Mouse (Mus musculus) embryonic facial prominence, embryonic 15.5 days (tissue): ENCODE measurements around the gene Ifna7. TPM values are rescaled to one million over a fixed set of nuclear protein-coding genes. Genes with fewer than 3 reads are reported as not detected.
"Not testable (repeated sequence)": the region's sequence is repeated elsewhere in the genome, so short reads cannot be mapped to it uniquely, and the experiment has no call there.

Experiments used
- ATAC-seq: fragments of 200-750 bp; cut with Nextera tagmentation; 2 replicates; pipeline ENCODE4 v1.8.0; 2017; ENCODE audit warnings: low read depth, moderate TSS enrichment; ENCODE audit not compliant: insufficient number of reproducible peaks, low FRiP score, low TSS enrichment
- H3K27ac ChIP-seq: fragments of 300-500 bp; sonication (generic); replicated peaks from 2 replicates; pipeline ENCODE4 v1.5.1; 2015; ENCODE audit warnings: mild to moderate bottlenecking, inconsistent platforms
- H3K27me3 ChIP-seq: fragments of 300-500 bp; sonication (generic); 2 replicates; pipeline ENCODE4 v1.6.1; 2015; ENCODE audit warnings: inconsistent platforms
- H3K36me3 ChIP-seq: fragments of 300-500 bp; sonication (generic); 2 replicates; pipeline ENCODE4 v1.6.1; 2015; ENCODE audit warnings: mild to moderate bottlenecking, inconsistent platforms
- H3K4me1 ChIP-seq: fragments of 300-500 bp; sonication (generic); 2 replicates; pipeline ENCODE4 v1.6.1; 2015; ENCODE audit warnings: inconsistent platforms
- H3K4me2 ChIP-seq: fragments of 300-500 bp; sonication (generic); replicated peaks from 2 replicates; pipeline ENCODE4 v1.6.1; 2015; ENCODE audit warnings: mild to moderate bottlenecking, inconsistent platforms
- H3K4me3 ChIP-seq: fragments of 300-500 bp; sonication (generic); replicated peaks from 2 replicates; pipeline ENCODE4 v1.5.1; 2015; ENCODE audit warnings: mild to moderate bottlenecking, inconsistent platforms
- H3K9ac ChIP-seq: fragments of 300-500 bp; sonication (generic); 2 replicates; pipeline ENCODE4 v1.6.1; 2015; ENCODE audit warnings: inconsistent platforms
- H3K9me3 ChIP-seq: fragments of 300-500 bp; sonication (generic); replicated peaks from 2 replicates; pipeline ENCODE4 v1.6.1; 2016; ENCODE audit warnings: inconsistent platforms
- whole genome bisulfite sequencing: fragments of 180-500 bp; shearing (Covaris S2); methylation state at CpG from one replicate; pipeline ENCODE4 v1.1.7; 2015; 5-methylcytosine and 5-hydroxymethylcytosine counted together
- polyA plus RNA-seq: library from polyadenylated mRNA; unstranded; fragments of >200 nt; fragmentation: Nextera tagmentation; extraction: Ambion mirVana; gene quantifications from 2 replicates; pipeline ENCODE4 v1.2.1, GENCODE M21; 2015

Ifna7 gene
- not detected in 2 replicates for polyA plus RNA-seq

DNA sequence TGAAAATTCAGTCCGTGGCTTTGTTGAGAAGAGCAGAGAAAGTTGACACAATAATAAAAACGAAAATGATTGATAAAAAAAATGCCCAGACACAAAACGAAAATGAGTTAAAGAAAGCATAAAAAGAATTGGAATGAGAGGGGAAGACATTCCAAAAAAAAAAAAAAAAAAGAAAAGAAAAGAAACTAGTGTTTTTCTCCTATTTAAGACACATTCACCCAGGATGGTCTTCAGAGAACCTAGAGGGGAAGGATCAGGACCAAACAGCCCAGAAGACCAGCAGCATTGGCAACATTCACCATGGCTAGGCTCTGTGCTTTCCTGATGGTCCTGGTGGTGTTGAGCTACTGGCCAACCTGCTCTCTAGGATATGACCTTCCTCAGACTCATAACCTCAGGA, at the start of gene Ifna7:
TSS of gene Ifna7 (plus strand) at position 301 of the 400 bp plus-strand sequence.
- H3K36me3 ChIP-seq: no peaks in the 10 kb centered on the region
- ATAC-seq: no peak
- 46% methylated on average over 3 of the region's 3 CpGs for WGBS
- H3K4me1 ChIP-seq: no peaks in the 10 kb centered on the region
- no peak within 1 kb of the TSS for H3K27ac ChIP-seq
- H3K27me3 ChIP-seq: no peaks in the 10 kb centered on the region
- H3K4me3 ChIP-seq: no peak within 1 kb of the TSS
- no peak within 1 kb of the TSS for H3K9ac ChIP-seq
- no peak within 1 kb of the TSS for H3K4me2 ChIP-seq
- no peaks in the 10 kb centered on the region for H3K9me3 ChIP-seq

DNA sequence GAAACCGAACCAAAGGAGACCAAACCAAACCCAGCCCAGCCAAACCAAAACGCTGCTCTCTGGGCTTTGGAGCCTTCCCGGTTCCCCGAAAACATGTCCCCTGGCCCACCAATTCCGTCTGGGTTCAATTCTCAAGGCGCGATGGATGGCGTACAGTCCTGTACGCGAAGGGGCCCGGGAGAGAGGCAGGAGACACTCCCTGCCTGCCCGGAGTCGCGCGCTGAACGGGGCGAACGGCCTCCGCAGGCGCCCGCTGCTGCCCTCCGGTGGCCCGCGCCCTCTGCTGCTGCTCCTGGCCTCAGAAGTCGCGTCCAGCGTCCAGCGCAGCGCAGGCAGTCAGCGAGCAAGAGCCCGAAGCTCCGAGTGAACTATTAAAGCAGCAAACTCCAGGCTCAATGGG, 42.5 kb upstream of the Ifna7 start, which contains the start of gene Gm13290:
TSS of gene Gm13290 (plus strand) at position 301 of the 400 bp plus-strand sequence.
- H3K36me3 ChIP-seq, H3K9me3 ChIP-seq, H3K27me3 ChIP-seq, H3K4me3 ChIP-seq, H3K9ac ChIP-seq, H3K4me1 ChIP-seq, ATAC-seq, H3K27ac ChIP-seq, H3K4me2 ChIP-seq: not testable (repeated sequence)
- no CpG with 5 or more reads among the region's 32 CpGs for WGBS

DNA sequence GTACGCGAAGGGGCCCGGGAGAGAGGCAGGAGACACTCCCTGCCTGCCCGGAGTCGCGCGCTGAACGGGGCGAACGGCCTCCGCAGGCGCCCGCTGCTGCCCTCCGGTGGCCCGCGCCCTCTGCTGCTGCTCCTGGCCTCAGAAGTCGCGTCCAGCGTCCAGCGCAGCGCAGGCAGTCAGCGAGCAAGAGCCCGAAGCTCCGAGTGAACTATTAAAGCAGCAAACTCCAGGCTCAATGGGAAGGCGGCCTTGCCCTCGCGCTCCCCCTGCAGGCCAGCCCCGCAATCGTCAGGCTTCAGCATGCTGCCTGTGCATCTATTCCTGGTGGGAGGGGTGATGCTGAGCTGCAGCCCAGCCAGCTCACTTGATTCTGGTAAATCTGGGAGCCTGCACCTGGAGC, 39.4 kb upstream of the Ifna7 start, which contains the start of gene Gm13289:
TSS of gene Gm13289 (plus strand) at position 301 of the 400 bp plus-strand sequence.
- not testable (repeated sequence) for H3K4me2 ChIP-seq

DNA sequence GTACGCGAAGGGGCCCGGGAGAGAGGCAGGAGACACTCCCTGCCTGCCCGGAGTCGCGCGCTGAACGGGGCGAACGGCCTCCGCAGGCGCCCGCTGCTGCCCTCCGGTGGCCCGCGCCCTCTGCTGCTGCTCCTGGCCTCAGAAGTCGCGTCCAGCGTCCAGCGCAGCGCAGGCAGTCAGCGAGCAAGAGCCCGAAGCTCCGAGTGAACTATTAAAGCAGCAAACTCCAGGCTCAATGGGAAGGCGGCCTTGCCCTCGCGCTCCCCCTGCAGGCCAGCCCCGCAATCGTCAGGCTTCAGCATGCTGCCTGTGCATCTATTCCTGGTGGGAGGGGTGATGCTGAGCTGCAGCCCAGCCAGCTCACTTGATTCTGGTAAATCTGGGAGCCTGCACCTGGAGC, 36.5 kb upstream of the Ifna7 start, which contains the start of gene Gm13272:
TSS of gene Gm13272 (plus strand) at position 301 of the 400 bp plus-strand sequence.
- ATAC-seq, H3K4me2 ChIP-seq, H3K27me3 ChIP-seq, H3K36me3 ChIP-seq, H3K9ac ChIP-seq, H3K4me3 ChIP-seq, H3K9me3 ChIP-seq, H3K4me1 ChIP-seq, H3K27ac ChIP-seq: not testable (repeated sequence)
- no CpG with 5 or more reads among the region's 29 CpGs for WGBS

More for the DNA sequence above, 39.4 kb upstream of the Ifna7 start, which contains the start of gene Gm13289:
- H3K4me3 ChIP-seq, ATAC-seq, H3K27ac ChIP-seq, H3K36me3 ChIP-seq, H3K27me3 ChIP-seq, H3K9me3 ChIP-seq, H3K9ac ChIP-seq, H3K4me1 ChIP-seq: not testable (repeated sequence)
- WGBS: no CpG with 5 or more reads among the region's 29 CpGs

GRCm38 (mm10) chr4:88780320-88780719, 35.7 kb upstream of the Ifna7 start:
- not testable (repeated sequence) for H3K4me1 ChIP-seq, H3K9ac ChIP-seq, H3K4me3 ChIP-seq, H3K27ac ChIP-seq, H3K9me3 ChIP-seq, H3K4me2 ChIP-seq, ATAC-seq, H3K36me3 ChIP-seq, H3K27me3 ChIP-seq
- 47% methylated on average over 16 of the region's 18 CpGs for WGBS

- not testable (repeated sequence) for H3K9me3 ChIP-seq, ATAC-seq, H3K36me3 ChIP-seq, H3K9ac ChIP-seq, H3K4me1 ChIP-seq, H3K27me3 ChIP-seq
- H3K4me2 ChIP-seq: peak within 1 kb of the TSS; percentile 39
- H3K27ac ChIP-seq: peak within 1 kb of the TSS; percentile 68
- peak within 1 kb of the TSS; percentile 28 for H3K4me3 ChIP-seq
- 13% methylated on average over 4 of the region's 7 CpGs for WGBS
Observed at GRCm38 (mm10) chr4:88781831-88782230, 34.2 kb upstream of the Ifna7 start, which contains the start of gene Ifnz. TSS of gene Ifnz (plus strand) at chr4:88782131.

DNA sequence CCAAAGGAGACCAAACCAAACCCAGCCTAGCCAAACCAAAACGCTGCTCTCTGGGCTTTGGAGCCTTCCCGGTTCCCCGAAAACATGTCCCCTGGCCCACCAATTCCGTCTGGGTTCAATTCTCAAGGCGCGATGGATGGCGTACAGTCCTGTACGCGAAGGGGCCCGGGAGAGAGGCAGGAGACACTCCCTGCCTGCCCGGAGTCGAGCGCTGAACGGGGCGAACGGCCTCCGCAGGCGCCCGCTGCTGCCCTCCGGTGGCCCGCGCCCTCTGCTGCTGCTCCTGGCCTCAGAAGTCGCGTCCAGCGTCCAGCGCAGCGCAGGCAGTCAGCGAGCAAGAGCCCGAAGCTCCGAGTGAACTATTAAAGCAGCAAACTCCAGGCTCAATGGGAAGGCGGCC, 33.7 kb upstream of the Ifna7 start:
- not testable (repeated sequence) for H3K9me3 ChIP-seq, H3K27me3 ChIP-seq, ATAC-seq, H3K36me3 ChIP-seq, H3K9ac ChIP-seq, H3K4me1 ChIP-seq
- H3K4me2 ChIP-seq: peak overlapping the region; percentile 39
- 0% methylated on average over 3 of the region's 31 CpGs for WGBS
- H3K27ac ChIP-seq: peak overlapping the region; percentile 68
- peak overlapping the region; percentile 28 for H3K4me3 ChIP-seq

GRCm38 (mm10) chr4:88785409-88785808, 30.6 kb upstream of the Ifna7 start, which contains the start of gene Gm13276:
TSS of gene Gm13276 (plus strand) at chr4:88785709.
- WGBS: no CpG with 5 or more reads among the region's 27 CpGs
- ATAC-seq, H3K4me1 ChIP-seq, H3K27me3 ChIP-seq, H3K9me3 ChIP-seq, H3K27ac ChIP-seq, H3K4me2 ChIP-seq, H3K36me3 ChIP-seq, H3K9ac ChIP-seq, H3K4me3 ChIP-seq: not testable (repeated sequence)

GRCm38 (mm10) chr4:88788402-88788801, 27.6 kb upstream of the Ifna7 start, which contains the start of gene Gm13277:
TSS of gene Gm13277 (plus strand) at chr4:88788632.
- 0% methylated on average over 4 of the region's 28 CpGs for WGBS
- not testable (repeated sequence) for H3K9ac ChIP-seq, H3K4me2 ChIP-seq, H3K27me3 ChIP-seq, H3K4me3 ChIP-seq, ATAC-seq, H3K36me3 ChIP-seq, H3K9me3 ChIP-seq, H3K4me1 ChIP-seq, H3K27ac ChIP-seq

GRCm38 (mm10) chr4:88791250-88791649, 24.8 kb upstream of the Ifna7 start, which contains the start of gene Gm13278:
TSS of gene Gm13278 (plus strand) at chr4:88791550.
- H3K4me2 ChIP-seq, H3K4me3 ChIP-seq, H3K27me3 ChIP-seq, H3K4me1 ChIP-seq, H3K27ac ChIP-seq, H3K36me3 ChIP-seq, H3K9me3 ChIP-seq, H3K9ac ChIP-seq, ATAC-seq: not testable (repeated sequence)
- WGBS: no CpG with 5 or more reads among the region's 28 CpGs

- not testable (repeated sequence) for ATAC-seq, H3K36me3 ChIP-seq, H3K4me2 ChIP-seq, H3K4me3 ChIP-seq, H3K9ac ChIP-seq, H3K9me3 ChIP-seq, H3K27me3 ChIP-seq, H3K4me1 ChIP-seq, H3K27ac ChIP-seq
- WGBS: 0% methylated on average over 9 of the region's 52 CpGs
Observed at GRCm38 (mm10) chr4:88793936-88794675, 21.9 kb upstream of the Ifna7 start, which contains the start of gene Gm13275. TSS of gene Gm13275 (plus strand) at chr4:88794487.
